Mouse (Mus musculus): Measurements from ENCODE around the gene Rnf227. TPM values are rescaled to one million over a fixed set of nuclear protein-coding genes. Genes with fewer than 3 reads are reported as not detected.

Gene Rnf227
- polyA plus RNA-seq, 1 experiment = 142 TPM

- TF ChIP-seq POLR2A (IDR thresholded peaks at IDR 0.05; ENCODE audit: extremely low read depth, insufficient read depth, low read length) = no peak
- peak; percentile 53; the same call in 1 of the 2 replicates for TF ChIP-seq CTCF (IDR thresholded peaks at IDR 0.05; ENCODE audit: extremely low read depth, insufficient read depth, low read length)
- Histone ChIP-seq H3K27ac (ENCODE audit: insufficient read depth, low read length) (no peak overlapping the region), H3K4me1 (ENCODE audit: control insufficient read depth, insufficient read depth, low read length) (peaks cover 2% of the 10 kb centered on the region; the same call in 1 of the 2 replicates), H3K4me3 (ENCODE audit: insufficient read depth, low read length) (no peak overlapping the region)
These were observed 50.3 kb downstream of the Rnf227 start for GRCm38 (mm10) chr11:69390400-69391034.

Other genes with a start within 250 kb of the Rnf227 start
- gene Per1, start 245.2 kb upstream of the Rnf227 start, polyA plus RNA-seq (2012; rRNA removed) = 48.3 and 57.6 TPM in 2 replicates
- 0.50 and 0.83 TPM in 2 replicates for gene Hes7, start 220.1 kb upstream of the Rnf227 start, polyA plus RNA-seq (2012; rRNA removed)
- 2.1 and 2.3 TPM in 2 replicates for gene 9130213A22Rik, start 217.9 kb upstream of the Rnf227 start, polyA plus RNA-seq (2012; rRNA removed)
- 8.7 and 11.6 TPM in 2 replicates for gene Aloxe3, start 214.6 kb upstream of the Rnf227 start, polyA plus RNA-seq (2012; rRNA removed)
- gene Alox12b, start 183.5 kb upstream of the Rnf227 start, polyA plus RNA-seq (2012; rRNA removed) = 4.4 and 5.4 TPM in 2 replicates
- gene Alox8, start 142.6 kb upstream of the Rnf227 start, polyA plus RNA-seq (2012; rRNA removed) = 2.2 and 2.7 TPM in 2 replicates
- 1.6 TPM in 2 replicates for gene Gucy2e, start 103.4 kb upstream of the Rnf227 start, polyA plus RNA-seq (2012; rRNA removed)
- gene Cntrob, start 16.7 kb upstream of the Rnf227 start, polyA plus RNA-seq (2012; rRNA removed) = 25.4 and 32.3 TPM in 2 replicates
- gene Trappc1, start 16.5 kb upstream of the Rnf227 start, polyA plus RNA-seq (2012; rRNA removed) = 73.9 and 77.0 TPM in 2 replicates
- 96.5 and 106 TPM in 2 replicates for gene Kcnab3, start 14.2 kb upstream of the Rnf227 start, polyA plus RNA-seq (2012; rRNA removed)
- gene Chd3, start 28.9 kb downstream of the Rnf227 start, polyA plus RNA-seq (2012; rRNA removed) = 242 and 274 TPM in 2 replicates
- gene Naa38, start 55.0 kb downstream of the Rnf227 start, polyA plus RNA-seq (2012; rRNA removed) = 215 and 222 TPM in 2 replicates
- 34.3 and 35.6 TPM in 2 replicates for gene Cyb5d1, start 55.2 kb downstream of the Rnf227 start, polyA plus RNA-seq (2012; rRNA removed)
- gene Tmem88, start 57.8 kb downstream of the Rnf227 start, polyA plus RNA-seq (2012; rRNA removed) = 6.5 and 6.8 TPM in 2 replicates
- gene Kdm6b, start 73.2 kb downstream of the Rnf227 start, polyA plus RNA-seq (2012; rRNA removed) = 5.0 and 5.3 TPM in 2 replicates
- 1.6 and 2.1 TPM in 2 replicates for gene Dnah2, start 208.6 kb downstream of the Rnf227 start, polyA plus RNA-seq (2012; rRNA removed)
- gene Efnb3, start 219.7 kb downstream of the Rnf227 start, polyA plus RNA-seq (2012; rRNA removed) = 68.2 and 77.1 TPM in 2 replicates
- gene Wrap53, start 239.8 kb downstream of the Rnf227 start, polyA plus RNA-seq (2012; rRNA removed) = 13.6 and 14.3 TPM in 2 replicates
- 33.9 and 35.1 TPM in 2 replicates for gene Trp53, start 239.9 kb downstream of the Rnf227 start, polyA plus RNA-seq (2012; rRNA removed)

All from cortical plate, adult 2 months (tissue).